Mouse (Mus musculus) cerebellum, adult 2 months (tissue): ENCODE measurements around the gene Scyl3.

Source experiments
- CTCF ChIP-seq: fragments of 200-500 bp; IDR thresholded peaks from 2 replicates; pipeline ENCODE4 v1.5.1; 2011; ENCODE audit warnings: low read depth, mild to moderate bottlenecking, control low read depth, low read length, moderate library complexity, borderline replicate concordance; ENCODE audit not compliant: insufficient read depth
- POLR2A ChIP-seq: fragments of 200-500 bp; IDR thresholded peaks from 2 replicates; pipeline ENCODE4 v1.6.1; 2011; ENCODE audit warnings: low read length, control low read depth, borderline replicate concordance; ENCODE audit not compliant: insufficient read depth

DNA sequence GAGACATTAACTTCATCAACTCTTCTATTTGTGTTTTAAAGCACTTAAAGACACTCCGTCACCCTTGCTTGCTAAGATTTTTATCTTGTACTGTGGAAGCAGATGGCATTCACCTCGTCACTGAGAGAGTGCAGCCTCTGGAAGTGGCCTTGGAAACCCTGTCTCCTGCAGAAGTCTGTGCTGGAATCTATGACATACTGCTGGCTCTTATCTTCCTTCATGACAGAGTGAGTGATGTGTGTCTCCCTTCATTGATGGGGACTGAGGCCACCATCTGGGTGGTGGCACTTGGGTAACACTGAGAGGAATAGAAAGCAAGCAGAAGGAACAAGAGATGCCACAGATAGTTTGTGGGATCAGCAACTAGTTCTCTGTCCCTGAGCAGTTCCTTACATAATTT is 5.7 kb downstream of the Scyl3 start:
- no peak for TF ChIP-seq CTCF
- TF ChIP-seq POLR2A, result no peak
